Mouse (Mus musculus) cerebellum, adult (tissue): ENCODE data around the gene Cebpe.

ENCODE experiments used
- ATAC-seq: cut with Nextera tagmentation; 2 replicates; pipeline ENCODE4 v1.9.2; 2017; ENCODE audit warnings: mild to moderate bottlenecking, moderate library complexity, mixed read lengths; ENCODE audit not compliant: insufficient number of reproducible peaks, low FRiP score, low TSS enrichment

Cebpe gene

DNA sequence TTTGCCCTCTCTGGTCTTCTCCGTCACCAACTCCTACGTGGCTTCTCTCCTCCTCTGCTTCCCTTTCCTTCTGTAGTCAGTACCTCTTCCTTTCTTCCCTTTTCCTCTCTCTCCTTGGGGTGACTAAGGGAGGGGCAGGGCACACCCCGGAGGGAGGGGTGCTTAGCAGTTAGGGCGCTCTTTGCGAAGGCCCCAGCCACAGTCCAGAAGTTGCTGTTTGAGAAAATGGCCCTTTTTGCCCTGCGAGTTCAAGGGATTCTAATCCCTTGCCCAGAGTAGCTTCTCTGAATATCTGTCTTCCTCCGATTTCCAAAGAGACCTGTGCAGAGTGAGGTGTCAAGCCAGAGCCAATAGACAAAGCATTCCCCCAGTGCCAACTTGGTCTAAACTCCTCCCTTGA, at the start of gene Cebpe:
Gene Cebpe, minus strand, starts transcription at position 101 of the 400 bp plus-strand sequence.
- no peak for ATAC-seq

DNA sequence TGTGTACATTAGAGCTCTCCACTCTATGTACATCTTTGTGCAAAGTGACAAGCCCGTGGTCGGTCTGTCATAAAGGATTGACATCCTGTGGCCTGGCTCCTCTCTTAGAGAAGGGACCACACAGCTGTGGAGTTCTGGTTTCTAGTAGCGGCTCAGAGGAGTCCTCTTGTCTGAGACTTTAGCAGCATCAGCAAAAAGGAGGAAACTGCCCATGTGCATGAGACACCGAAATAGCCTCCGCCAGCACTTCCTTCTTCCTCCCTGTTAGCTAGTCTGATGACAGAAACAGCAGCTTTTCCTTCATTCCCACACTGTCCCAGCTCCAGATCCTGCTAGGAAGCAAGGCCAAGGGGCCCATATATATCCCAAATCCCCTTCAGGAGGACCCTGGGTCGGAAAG, 44.4 kb upstream of the Cebpe start:
- ATAC-seq = no peak

DNA sequence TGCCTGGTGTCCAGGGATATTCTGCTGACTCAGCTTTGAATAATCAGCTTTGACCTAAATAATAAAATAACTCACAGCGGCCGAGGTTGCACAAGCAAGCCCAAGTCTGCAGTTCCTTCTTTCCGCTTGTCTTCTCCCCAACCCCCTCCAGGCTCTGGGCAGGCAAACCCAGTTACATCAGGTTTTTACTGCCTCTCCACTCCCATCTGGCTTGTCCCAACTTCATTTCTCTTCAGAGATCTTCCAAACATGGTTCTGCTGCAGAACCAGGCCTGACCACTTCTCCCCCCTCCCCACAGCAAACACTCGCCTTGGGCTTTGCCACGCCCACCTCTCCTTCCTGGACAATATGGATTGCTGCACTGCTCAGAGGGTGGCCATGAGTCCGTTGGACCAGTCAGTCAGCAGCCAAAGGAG, 42.6 kb upstream of the Cebpe start:
- 0 out of 2 replicates have a peak, but pooled peaks have one; percentile 56 for ATAC-seq

DNA sequence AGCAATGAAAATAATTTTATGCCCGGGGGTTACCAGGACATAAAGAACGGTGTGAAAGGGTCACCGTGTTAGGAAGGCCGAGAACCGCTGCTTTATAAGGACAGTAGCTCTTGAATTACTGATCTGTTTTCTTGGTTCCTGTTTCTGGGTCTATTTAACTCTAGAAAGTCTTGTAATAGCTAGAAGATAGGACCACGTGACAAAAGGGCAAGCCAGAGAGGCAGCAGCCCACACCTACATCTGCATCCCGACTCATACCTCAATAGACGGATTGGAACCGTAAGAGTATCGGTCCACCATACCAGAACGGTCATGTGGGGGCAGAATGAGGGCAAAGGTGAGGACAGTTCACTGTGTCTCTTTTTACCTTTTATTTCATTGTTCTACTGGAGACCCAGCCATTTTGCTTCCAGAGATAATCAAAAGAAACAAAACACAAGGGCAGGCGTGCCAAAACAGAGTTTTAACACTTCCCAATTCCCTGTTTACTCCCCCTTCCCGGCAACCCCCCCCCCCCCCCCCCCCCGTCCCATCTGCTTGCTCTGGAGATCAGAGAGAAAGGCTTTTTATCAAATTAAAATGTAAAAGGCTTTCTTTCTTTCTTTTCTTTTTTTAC, 42.1 kb upstream of the Cebpe start:
- ATAC-seq = no peak

DNA sequence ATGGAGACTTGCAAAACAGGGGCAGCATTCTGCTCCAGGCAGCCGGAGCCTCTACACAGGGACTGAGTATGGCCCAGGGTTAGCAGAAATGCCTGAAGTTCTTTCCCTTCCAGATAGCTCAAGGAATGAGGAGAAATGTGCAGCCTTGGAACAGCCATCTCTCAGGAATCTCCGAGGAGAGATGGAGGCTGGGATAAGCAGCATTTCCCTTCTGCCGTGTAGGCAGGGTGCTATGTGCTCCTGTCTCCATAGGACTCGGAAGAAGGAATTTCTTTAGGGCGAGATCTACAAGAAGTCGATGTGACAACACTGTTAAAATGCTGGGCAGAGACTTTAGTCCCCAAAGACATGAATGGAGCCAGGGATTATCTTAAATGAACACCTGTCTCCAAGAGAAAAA, 41.0 kb upstream of the Cebpe start:
- no peak for ATAC-seq

DNA sequence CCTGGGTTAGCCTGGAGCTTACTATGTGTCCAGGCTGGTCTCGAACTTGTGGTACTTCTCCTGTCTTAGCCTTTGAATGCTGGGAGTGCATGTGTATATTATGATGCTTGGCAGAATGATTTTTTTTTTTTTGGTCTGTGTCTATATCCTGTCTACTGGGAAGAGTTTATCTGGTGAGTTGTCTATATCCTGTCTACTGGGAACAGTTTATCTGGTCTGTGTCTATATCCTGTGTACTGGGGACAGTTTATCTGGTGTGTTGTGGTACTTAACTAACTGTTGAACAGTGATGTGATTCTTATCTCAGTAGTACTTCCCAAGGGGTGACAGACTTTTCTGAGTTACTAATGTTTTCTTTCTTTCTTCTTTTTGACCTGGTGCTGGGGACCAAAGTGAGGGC, 39.8 kb upstream of the Cebpe start:
- no peak for ATAC-seq

DNA sequence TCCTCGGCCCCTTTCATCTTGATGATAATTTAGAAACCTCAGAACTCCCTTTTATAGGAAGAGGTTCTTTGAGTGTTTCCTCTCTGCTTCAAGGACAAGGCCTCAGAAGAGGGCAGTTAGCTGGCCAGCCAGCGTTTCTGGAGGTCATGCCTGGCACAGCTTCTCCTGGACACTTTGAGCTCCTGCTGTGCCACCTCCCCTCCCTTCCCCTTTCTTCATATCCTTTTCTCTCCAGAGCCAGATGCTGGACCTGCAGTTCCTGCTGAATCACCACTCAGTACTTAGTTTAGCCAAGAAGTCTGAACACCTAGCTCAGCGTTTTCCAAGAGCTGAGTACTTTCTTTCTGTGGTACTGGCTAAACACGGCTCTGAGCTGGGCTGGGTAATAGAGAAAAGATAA, 37.3 kb upstream of the Cebpe start:
- ATAC-seq = no peak

DNA sequence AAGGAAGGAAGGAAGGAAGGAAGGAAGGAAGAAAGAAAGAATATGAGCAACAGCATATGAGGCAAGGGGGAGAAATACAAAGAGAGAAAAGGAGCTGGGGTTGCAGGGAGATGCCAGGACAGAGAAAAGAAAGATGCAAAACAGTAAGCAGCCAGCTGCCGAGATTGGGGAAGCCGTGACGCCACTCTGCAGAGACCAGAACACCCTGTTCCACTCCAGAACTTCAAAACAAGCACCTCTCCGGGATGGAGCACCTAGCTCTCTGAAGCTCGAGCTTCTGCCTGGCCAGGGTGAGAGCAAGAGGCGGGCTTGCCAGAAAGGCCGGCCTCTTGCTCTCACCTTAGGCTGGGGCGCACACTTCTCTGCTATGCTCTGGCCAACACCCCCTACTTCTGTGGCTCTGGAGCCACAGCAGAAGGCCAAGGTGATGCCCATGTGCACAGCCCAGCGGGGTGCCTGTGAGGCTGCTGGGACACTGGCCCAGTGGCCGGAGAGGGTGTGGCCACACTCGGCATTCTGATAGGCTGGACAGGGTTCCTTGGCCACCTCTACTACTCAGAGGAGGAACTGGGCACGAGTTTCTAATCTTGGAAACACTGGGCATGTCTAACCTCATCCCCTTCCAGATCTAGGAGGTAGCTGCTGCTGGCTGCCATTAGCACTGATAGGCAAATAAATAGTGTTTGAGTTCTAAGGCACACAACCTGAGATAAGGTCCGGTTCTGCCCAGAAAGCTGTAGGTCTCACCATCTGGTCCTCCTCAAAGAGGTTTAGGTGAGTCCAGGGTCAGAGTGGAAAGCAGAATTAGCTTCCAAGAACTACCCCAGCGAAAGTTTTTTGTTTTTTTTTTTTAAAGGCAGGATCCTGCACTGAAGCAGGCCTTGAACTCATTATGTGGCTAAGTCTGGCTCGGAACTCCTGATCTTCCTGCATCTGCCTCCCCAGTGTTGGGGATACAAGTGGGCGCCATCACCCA, 36.3 kb upstream of the Cebpe start:
- peak; percentile 89 for ATAC-seq

DNA sequence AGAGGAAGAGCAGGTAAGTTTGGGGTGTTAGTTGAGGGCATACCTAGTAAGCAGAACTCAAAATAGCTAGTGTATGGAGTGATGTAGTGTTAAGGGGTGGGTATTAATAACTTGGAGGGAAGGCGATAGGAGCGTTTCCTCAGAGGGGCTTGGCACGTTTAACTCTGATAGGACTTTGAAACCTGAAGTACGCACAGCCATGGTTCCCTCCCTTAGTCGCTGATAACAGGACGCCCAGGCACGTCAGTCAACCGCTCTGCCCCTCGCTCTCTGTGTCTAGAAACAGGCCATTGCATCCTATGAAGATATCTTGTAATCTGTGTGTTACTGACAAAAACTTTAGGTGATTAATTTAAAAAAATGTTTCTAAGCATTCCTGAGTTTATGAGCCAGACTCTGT, 34.1 kb upstream of the Cebpe start:
- no peak for ATAC-seq

DNA sequence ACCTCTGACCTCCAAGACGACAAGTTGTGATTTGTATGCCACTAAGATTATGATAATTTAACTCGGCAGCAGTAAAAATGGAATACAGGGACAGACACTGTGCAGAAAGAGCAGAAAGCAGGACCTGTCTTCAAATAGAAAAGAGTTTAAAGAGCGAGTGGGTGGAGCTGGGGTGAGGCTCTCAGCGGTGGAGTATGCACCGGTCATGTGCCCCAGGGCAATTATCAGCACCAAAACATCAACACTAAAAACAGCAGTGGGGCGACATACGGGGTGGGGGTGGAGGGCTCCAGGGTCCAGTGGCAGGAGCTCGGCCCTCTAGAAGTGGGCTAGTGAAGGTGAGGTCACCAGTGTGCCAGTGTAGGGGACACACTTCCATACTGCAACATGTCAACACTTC, 32.5 kb upstream of the Cebpe start:
- ATAC-seq = no peak

DNA sequence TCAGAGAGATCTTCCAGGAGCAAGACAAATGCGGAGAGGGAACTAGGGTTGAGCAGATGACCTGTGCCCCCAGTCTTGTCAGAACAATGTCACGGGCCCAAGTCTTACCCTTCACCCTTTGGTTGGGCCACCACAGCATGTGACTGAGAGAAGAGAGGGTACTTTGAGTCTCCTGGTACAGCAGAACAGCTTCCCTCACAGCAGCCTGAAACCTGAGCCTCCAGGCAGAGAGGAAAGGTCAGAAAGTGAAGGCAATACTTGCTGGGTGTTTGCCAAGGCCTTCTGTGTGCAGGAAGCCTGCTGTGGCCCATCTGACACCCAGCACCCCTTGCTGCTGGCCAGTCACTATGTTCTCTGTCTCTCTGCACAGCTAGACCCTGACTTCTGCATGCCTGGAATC, 30.4 kb upstream of the Cebpe start:
- no peak for ATAC-seq

DNA sequence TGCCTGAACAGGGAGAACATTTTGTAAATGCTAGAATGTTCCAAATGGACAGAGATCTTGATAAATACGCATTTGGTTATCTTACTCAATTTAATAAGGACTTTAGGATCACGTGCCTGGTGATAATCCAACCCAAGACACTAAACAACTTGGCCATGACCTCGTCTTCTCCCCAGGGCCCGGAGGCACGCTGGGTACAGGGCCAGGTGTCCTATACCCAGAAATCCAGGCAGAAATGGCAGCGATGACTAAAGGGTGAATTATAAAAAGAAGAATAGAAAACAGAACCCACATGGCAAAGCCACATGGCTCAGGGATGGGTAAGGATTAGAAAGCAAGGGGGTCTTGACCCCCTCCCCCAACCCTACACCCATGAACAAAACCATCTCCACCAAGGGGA, 29.7 kb upstream of the Cebpe start:
- no peak for ATAC-seq

DNA sequence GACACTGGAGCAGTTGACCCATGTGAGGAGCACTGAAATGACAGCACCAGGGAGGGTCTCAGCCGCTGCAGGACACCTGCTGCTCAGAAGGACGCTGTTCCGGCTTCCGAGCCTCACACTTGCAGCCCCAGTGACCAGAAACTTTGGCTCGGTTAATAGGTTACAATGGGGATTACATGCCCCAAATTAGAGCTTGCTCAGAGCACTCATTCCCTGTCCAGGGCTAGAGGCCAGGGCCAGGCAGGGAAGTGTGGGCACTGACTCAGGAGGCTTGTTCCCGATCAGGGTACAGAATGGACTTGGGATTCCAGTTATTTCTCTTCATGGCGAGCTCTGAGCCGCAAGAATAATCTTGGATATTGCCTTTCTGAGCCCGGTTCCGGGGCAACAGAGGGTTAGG, 25.7 kb upstream of the Cebpe start:
- ATAC-seq = no peak; the same call in 1 of the 2 replicates

DNA sequence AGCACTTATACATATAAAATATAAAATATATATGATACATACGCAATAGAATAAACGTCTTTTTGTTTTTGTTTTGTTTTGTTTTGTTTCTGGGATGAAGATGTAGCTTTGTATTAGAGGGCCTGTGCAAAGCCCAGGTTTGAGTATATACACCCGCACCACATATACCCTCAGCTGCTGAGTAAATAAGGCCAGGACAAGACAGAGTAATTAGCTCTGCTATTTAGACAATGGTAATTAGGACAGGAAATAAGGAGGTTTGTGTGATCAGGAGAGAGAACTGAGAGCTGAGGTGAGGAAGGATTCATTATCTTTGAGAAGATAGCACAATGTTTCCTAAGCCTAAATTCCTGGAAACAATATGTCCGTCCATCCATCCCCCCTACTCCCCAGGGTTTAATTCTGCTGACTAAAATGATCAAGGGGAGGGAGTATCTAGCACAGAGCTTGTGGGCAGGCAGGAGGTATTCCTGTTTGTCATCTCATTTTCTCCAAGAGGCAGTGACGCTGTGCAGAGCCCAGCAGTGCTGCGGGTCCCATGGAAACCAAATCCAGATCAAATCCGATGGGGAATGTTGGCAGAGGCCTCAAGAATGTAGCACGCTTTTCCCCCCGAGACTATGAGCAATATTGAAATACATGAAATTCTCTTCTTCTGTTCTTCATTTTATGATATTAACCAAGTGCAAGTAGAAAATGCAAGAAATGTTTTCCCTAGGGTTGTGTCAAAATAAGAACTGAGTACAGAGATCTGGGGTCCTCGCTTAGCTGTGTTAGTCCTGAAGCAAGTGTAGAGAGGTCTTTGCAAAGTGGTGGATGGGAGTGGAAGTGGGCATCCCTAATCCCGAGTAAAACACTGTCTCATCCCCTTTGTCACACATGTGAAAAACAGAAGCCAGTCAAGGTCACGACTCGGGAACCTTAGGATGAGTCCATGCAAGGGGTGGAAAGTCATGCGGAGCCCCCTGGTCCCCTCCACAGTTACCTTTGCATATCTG, 24.9 kb upstream of the Cebpe start:
- no peak for ATAC-seq

DNA sequence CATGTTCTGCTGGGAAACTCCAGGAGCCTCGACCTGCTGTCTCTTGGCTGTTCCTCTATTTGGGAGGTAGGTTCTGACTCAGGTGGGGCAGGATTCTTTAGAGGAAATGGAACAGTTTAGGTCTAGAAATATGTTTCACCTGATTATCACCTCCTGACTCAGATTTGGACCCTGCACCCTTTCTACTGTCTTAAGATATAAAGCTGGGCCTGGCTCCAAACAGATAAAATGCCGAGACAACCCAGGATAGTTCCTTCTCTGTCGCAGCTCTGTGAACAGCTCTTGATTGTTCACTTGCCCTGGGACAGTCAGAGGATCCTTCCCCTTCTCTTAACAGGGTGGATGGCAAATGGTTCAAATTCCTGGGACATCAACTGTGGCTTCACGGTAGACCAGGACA, 23.2 kb upstream of the Cebpe start:
- ATAC-seq = no peak

DNA sequence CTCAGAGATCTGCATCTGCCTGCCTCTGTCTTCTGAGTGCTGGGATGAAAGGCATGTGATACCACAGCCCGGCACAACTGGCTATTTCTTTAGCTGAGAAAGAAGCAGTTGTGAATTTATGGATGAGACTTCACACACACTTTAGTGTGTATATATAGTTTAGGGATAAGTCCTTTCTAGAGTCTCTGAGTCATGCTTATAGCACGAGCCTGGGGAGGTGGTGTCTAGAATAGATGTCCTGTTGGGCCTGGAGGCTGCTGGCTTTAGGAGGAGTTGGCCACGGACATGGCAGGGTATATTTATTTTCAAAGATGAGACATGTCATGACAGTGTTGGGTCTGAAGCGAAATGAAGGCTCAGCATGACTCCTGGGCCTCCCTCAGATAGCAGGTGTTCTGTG, 22.0 kb upstream of the Cebpe start:
- ATAC-seq = no peak

DNA sequence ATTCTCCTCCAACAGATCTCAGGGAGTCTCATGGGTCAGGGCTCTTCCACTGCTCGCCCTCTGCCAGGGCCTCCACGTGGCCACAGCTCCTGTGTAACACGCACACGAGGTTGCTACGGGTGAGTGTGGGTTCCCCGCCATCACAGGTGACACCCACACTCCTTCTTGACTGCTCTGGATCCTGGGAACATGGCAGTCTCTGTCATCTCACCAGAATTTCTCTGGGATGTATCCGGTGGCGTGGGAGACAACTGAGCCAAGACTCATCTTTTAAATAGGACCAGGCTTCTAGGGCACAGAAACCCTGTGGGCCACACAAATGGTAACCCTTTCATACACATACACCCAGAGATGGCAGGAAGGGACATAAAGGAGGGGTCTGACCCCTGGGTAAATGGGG, 20.2 kb upstream of the Cebpe start:
- no peak for ATAC-seq

DNA sequence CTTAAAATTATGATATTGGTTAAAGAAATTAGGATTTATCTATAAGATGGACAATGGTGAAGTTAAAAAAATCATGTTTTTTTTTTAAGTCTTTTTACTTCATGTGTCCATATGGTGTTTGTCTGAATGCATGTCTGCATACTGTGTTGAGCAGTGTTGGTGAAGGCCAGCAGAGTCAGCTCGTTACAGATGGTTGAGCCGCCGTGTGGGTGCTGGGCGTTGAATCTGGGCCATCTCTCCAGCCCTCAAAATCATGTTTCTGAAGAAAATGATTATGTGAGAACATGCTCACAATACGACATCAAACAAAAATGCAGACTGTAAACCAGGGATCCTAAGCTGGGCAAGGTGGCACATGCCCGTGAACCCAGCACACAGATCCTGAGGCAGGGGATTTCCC, 18.3 kb upstream of the Cebpe start:
- ATAC-seq = no peak; the same call in 1 of the 2 replicates

DNA sequence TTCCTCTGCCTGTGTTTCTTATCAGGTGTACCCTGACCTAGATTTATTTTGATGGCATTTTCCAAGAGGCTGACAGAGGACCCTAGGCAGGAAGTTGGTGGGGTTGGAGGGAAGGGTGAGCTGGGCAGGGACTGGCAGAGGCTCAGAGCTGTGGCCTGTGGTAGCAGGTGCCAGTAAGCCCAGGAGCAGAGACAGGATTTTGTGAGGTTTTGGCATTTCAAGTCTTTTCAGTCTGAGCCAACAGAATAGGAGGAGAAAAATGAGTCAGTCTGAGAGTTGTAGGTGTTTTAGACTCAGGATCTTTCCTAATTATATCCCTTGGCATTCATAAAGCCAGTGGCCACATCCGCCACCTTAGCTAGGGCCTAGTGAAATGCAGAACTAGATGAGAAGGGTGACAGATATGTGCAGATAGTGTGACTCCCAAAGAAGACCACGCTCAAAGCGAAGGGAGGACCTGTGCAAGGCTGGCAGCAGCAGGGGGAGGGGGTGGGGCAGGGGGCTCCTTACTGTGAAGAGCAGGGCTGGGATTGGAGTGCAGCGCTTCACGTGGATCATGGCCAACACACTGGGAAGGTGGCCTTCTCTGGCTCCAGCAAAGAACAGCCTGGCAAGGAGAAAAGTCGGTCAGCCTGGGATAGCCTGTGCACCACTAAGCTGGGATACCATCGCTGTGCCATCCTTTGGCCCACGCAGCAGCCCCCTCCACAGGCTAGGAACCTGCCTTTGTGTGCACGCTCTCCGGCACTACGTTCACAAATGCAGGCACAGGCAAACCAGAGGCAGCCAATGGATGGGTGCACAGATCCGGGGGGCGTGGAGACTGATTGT, 17.1 kb upstream of the Cebpe start:
- peak; percentile 47; the same call in 1 of the 2 replicates for ATAC-seq

DNA sequence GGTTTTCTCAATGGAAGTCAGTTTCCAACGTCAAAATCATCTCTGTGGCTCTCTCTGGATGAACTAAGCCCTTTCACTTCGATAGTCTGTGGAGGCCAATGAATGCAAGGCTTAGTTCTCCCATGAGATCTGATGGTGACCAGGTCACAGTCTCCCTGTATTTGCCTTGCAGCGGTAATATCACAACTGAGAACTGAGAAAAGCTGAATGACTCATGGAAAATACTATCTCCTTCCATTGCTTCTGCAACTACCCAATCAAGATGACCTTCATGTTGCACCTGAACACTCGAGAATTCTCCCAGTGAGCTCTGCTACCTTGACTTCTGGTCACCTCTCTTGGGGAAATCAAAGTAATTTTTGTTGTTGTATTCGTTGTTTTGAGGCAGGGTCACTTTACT, 15.6 kb upstream of the Cebpe start:
- ATAC-seq = no peak
